Mouse (Mus musculus): ENCODE results near the gene Hypk.
A peak's percentile ranks its signal among the peaks of the same experiment; 100 is the strongest.
"Not testable (repeated sequence)": the region's sequence is repeated elsewhere in the genome, so short reads cannot be mapped to it uniquely, and the experiment has no call there.

DNA sequence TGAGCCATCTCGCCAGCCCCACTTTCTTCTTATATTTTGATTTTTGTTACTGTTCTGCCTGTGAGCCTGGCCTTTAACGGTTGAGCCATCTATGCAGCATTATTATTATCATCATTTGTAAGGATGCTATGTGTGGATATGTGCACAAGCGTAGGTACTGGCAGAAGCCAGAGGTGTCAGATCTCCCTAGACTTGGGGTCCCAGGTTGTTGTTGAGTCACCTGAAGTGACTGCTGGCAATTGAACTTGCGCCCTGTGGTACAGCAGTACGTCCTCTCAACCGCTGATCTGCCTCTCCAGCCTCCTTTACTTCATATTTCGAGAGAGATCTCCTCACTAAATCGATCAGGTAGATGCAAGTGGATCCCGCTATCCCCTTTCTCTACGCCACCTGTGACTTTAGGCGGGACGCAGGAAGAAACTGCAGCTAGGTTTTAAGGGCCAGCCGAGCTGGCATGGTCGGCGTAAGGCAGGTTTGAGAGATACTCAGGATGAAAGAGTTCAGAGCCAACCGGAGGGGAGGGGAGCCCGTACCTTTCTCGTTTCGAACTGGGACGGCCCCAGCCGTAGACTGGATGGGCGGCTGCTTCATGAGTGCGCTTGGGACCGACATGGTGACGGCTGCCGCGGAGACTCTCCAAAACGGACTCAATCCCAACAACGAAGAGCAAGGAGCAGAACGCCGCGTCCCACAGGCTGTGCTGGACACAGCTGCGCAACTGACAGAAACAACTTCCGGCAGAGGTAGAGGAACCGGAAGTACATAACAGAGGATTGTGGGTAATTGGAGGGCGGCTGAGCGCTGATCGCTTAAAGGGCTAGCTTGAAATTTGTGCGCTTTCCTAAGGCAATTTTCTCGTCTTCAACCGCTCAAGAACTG lies 20.4 kb downstream of the Hypk start, which contains the start of gene Mfap1b:
- TF ChIP-seq CTCF (IDR thresholded peaks at IDR 0.05; ENCODE audit: control insufficient read depth, insufficient read depth, low read length), result not testable (repeated sequence)
- TF ChIP-seq POLR2A (IDR thresholded peaks at IDR 0.05; ENCODE audit: borderline replicate concordance, control insufficient read depth, low read depth, low read length), result peak; percentile 90
